Mouse (Mus musculus) intestine, embryonic 15.5 days (tissue): ENCODE data around the gene Npl. TPM values are rescaled to one million over a fixed set of nuclear protein-coding genes. Genes with fewer than 3 reads are reported as not detected.

Experiments
- ATAC-seq: fragments of 200-750 bp; cut with Nextera tagmentation; 2 replicates; pipeline ENCODE4 v1.8.0; 2017; ENCODE audit warnings: moderate TSS enrichment, moderate library complexity
- H3K27ac ChIP-seq: fragments of 300-500 bp; sonication (generic); 2 replicates; pipeline ENCODE4 v1.5.1; 2015; ENCODE audit warnings: mild to moderate bottlenecking, inconsistent platforms
- H3K27me3 ChIP-seq: fragments of 300-500 bp; sonication (generic); replicated peaks from 2 replicates; pipeline ENCODE4 v1.6.1; 2015; ENCODE audit warnings: inconsistent platforms
- H3K36me3 ChIP-seq: fragments of 300-500 bp; sonication (generic); 2 replicates; pipeline ENCODE4 v1.6.1; 2015; ENCODE audit warnings: inconsistent platforms
- H3K4me1 ChIP-seq: fragments of 300-500 bp; sonication (generic); replicated peaks from 2 replicates; pipeline ENCODE4 v1.6.1; 2015; ENCODE audit warnings: inconsistent platforms
- H3K4me2 ChIP-seq: fragments of 300-500 bp; sonication (generic); replicated peaks from 2 replicates; pipeline ENCODE4 v1.6.1; 2015; ENCODE audit warnings: mild to moderate bottlenecking, inconsistent platforms
- H3K4me3 ChIP-seq: fragments of 300-500 bp; sonication (generic); replicated peaks from 2 replicates; pipeline ENCODE4 v1.5.1; 2015; ENCODE audit warnings: inconsistent platforms
- H3K9ac ChIP-seq: fragments of 300-500 bp; sonication (generic); 2 replicates; pipeline ENCODE4 v1.6.1; 2015; ENCODE audit warnings: inconsistent platforms
- H3K9me3 ChIP-seq: fragments of 300-500 bp; sonication (generic); 2 replicates; pipeline ENCODE4 v1.6.1; 2016; ENCODE audit warnings: inconsistent platforms
- WGBS: fragments of 180-500 bp; shearing (Covaris S2); methylation state at CpG from one replicate; pipeline ENCODE4 v1.1.7; 2015; 5-methylcytosine and 5-hydroxymethylcytosine counted together
- polyA plus RNA-seq: library from polyadenylated mRNA; unstranded; fragments of >200 nt; fragmentation: Nextera tagmentation; extraction: Ambion mirVana; gene quantifications from 2 replicates; pipeline ENCODE4 v1.2.1, GENCODE M21; 2015

The Npl gene
- polyA plus RNA-seq, 1 experiment from 2014 or later = 78.8 TPM

DNA sequence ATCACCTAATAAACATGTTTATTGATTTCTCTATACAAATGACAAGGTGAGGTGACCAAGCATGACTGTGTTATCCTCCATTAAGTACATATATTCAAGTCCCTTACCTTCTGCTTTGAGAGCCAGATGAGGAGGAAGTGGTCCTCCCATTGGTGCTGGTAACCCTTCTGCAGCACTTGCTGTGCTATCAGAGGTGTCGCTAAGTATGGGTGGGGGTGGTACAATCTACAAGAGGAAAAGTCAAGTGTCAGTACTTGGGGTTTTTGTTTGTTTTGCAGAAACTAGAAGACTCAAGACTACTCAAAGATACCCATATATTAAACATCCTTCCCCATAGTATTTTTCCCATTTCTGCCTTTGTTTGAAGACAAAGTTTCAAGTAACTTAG lies 68.8 kb downstream of the Npl start:
- Histone ChIP-seq H3K4me3 (no peak overlapping the region), H3K36me3 (peaks cover 31% of the 10 kb centered on the region), H3K4me1 (0 out of 2 replicates have a peak, but pooled peaks cover 5% of the 10 kb centered on the region), H3K27ac (no peak overlapping the region), H3K27me3 (no peaks in the 10 kb centered on the region), H3K9me3 (no peaks in the 10 kb centered on the region), H3K9ac (no peak overlapping the region), H3K4me2 (no peak overlapping the region)
- 0 out of 2 replicates have a peak, but pooled peaks have one; percentile 27 for ATAC-seq
- WGBS = 71% methylated on average over 1 of the region's 1 CpGs

DNA sequence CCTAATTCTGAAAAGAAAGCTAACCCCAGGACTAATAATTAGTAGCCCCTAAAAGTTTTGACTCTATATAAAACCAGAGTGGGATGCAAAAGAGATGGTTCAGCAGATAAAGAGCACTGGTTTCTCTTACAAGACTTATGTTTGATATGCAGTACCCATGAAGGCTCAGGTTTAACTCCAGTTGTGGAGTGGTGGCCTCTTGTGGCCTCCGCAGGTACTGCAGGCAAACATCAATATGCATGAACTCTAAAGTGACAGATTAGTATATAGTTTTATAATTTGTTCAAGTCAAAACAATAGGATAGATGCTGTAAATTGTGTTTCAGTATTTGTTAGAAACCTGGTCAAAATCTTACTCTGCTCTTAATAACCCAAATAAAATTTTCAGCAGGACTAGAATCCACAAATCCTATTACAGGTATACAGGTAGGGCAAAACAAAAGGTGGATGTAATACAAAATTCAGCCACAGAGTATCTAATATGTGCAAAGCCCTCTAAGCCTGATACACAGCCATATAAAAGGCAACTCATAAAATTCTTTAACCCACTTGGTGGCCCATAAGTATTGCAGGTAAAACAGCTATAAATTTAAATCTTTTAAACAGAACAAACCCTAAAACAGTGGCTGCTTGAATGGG lies 69.3 kb downstream of the Npl start:
- Histone ChIP-seq H3K4me1 (0 out of 2 replicates have a peak, but pooled peaks cover 5% of the 10 kb centered on the region), H3K27me3 (no peaks in the 10 kb centered on the region), H3K36me3 (peaks cover 32% of the 10 kb centered on the region), H3K4me3 (no peak overlapping the region), H3K9ac (no peak overlapping the region), H3K9me3 (no peaks in the 10 kb centered on the region), H3K4me2 (no peak overlapping the region), H3K27ac (no peak overlapping the region)
- 53% methylated on average over 1 of the region's 1 CpGs for WGBS
- ATAC-seq = no peak

DNA sequence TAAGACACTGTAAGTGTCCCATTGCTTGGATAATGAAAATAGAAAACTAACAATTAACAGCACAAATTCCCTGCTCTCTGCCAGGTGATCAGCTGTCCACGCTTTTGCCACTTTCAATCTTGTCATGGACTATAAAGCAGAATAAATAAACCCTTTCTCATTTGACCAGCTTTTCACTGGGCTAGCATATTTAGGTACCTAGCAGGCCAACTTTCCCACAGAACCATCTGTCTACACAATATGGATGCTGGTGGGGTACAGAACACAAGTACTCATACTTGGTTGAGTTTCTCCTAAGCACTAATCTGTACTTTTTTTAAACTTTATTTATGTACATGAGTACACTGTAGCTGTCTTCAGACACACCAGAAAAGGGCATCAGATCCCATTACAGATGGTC lies 70.5 kb downstream of the Npl start:
- Histone ChIP-seq H3K9me3 (no peaks in the 10 kb centered on the region), H3K27ac (no peak overlapping the region), H3K4me1 (0 out of 2 replicates have a peak, but pooled peaks cover 2% of the 10 kb centered on the region), H3K9ac (no peak overlapping the region), H3K27me3 (no peaks in the 10 kb centered on the region), H3K4me3 (no peak overlapping the region), H3K36me3 (peaks cover 35% of the 10 kb centered on the region), H3K4me2 (no peak overlapping the region)
- ATAC-seq = no peak
- WGBS = 90% methylated on average over 1 of the region's 1 CpGs

DNA sequence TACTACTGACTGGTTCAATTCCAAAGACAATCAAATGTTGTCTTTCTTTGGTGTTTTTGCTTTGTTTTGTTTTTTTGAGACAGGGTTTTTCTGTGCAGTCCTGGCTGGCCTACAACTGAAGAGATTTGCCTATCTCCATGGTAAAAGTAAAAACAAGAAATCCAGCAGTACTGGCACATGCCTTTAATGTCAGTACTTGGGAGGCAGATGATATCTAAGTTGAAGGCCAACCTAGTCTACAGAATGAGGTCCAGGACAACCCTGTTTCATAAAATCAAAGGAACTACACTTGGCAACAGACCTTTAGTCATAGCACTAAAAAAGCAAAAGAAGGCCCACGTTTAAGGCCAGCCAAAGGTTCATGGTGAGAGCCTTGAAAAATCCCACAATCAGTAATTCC lies 88.0 kb downstream of the Npl start:
- 71% methylated on average over 1 of the region's 1 CpGs for WGBS
- no peak for ATAC-seq
- no peaks in the 10 kb centered on the region for H3K27me3 ChIP-seq
- H3K4me3 ChIP-seq = no peak overlapping the region
- no peaks in the 10 kb centered on the region for H3K4me1 ChIP-seq
- peaks cover 31% of the 10 kb centered on the region for H3K36me3 ChIP-seq
- H3K9ac ChIP-seq = no peak overlapping the region
- no peak overlapping the region for H3K27ac ChIP-seq
- no peak overlapping the region for H3K4me2 ChIP-seq
- no peaks in the 10 kb centered on the region for H3K9me3 ChIP-seq

DNA sequence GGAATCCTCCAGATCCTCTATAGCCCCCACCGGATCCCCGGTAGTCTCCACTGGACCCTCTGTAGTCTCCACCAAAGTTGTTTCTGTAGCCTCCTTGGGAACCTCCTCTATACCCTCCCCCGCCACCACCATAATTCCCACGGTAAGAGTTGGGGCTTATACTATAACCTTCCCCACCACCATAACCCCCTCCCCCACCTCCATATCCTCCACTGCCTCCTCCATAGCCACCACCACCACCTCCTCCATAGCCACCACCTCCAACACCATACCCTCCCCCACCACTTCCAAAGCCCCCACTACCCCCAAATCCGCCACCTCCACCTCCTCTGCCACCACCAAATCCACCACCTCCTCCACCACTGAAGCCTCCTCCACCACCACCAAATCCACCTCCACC lies 93.7 kb downstream of the Npl start:
- peaks cover 25% of the 10 kb centered on the region for H3K36me3 ChIP-seq
- H3K4me3 ChIP-seq = no peak overlapping the region
- 84% methylated on average over 5 of the region's 5 CpGs for WGBS
- no peak for ATAC-seq
- H3K9ac ChIP-seq = no peak overlapping the region
- no peaks in the 10 kb centered on the region for H3K4me1 ChIP-seq
- no peaks in the 10 kb centered on the region for H3K27me3 ChIP-seq
- no peak overlapping the region for H3K27ac ChIP-seq
- no peak overlapping the region for H3K4me2 ChIP-seq
- H3K9me3 ChIP-seq = no peaks in the 10 kb centered on the region

DNA sequence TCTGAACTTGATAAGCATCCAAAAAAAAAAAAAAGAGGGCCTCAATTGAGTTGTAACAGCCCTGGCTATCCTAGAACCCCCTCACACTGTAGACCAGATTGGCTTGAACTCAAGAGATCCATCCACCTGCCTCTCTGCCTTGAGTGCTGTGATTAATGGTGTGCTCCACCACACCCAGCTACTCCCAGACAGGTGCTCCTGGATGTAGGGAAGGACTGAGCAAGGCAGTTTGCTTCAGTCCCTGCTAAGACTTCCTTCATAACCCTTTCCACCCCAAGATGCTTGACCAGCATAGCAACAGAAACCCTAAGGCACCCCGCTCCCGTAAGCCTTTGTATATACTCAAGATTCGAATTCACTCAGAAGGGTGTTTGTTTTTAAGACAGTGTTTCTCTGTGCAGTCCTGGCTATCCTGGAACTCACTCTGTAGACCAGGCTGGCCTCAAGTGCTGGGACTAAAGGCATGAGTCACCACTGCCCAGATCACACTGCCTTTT lies 96.7 kb downstream of the Npl start:
- no peak overlapping the region for H3K4me3 ChIP-seq

More for the DNA sequence above, 96.7 kb downstream of the Npl start:
- no peaks in the 10 kb centered on the region for H3K4me1 ChIP-seq
- peak; percentile 41; the same call in 1 of the 2 replicates for ATAC-seq
- no peaks in the 10 kb centered on the region for H3K27me3 ChIP-seq
- no peak overlapping the region for H3K27ac ChIP-seq
- no peak overlapping the region for H3K9ac ChIP-seq
- peaks cover 11% of the 10 kb centered on the region for H3K36me3 ChIP-seq
- H3K9me3 ChIP-seq = no peaks in the 10 kb centered on the region
- no peak overlapping the region for H3K4me2 ChIP-seq
- WGBS = 78% methylated on average over 3 of the region's 3 CpGs

Other genes starting within 250 kb of the Npl start
- 58.1 and 60.9 TPM in 2 replicates for gene Lamc1, start 217.3 kb downstream of the Npl start, polyA plus RNA-seq
- 0.13 and 0.26 TPM in 2 replicates for gene Shcbp1l, start 124.9 kb downstream of the Npl start, polyA plus RNA-seq
- gene Dhx9, start 62.4 kb downstream of the Npl start, polyA plus RNA-seq = 26.6 and 30.6 TPM in 2 replicates
- gene Rgs8, start 103.0 kb upstream of the Npl start, polyA plus RNA-seq = 0.23 and 0.37 TPM in 2 replicates
- gene Rgs16, start 190.3 kb upstream of the Npl start, polyA plus RNA-seq = 4.8 and 5.1 TPM in 2 replicates
- gene Rnasel, start 199.4 kb upstream of the Npl start, polyA plus RNA-seq = 22.9 and 24.5 TPM in 2 replicates